Mouse (Mus musculus) liver, adult 2 months (tissue): ENCODE results near the gene Scd3. TPM values are rescaled to one million over a fixed set of nuclear protein-coding genes. Genes with fewer than 3 reads are reported as not detected.

Experiments
- DNase-seq: peaks from one replicate; pipeline ENCODE4 v3.0.0-alpha.2; 2011; ENCODE audit warnings: low read depth, low spot score; ENCODE audit errors: extremely low read depth
- H3K27ac ChIP-seq: fragments of 200-500 bp; replicated peaks from 2 replicates; pipeline ENCODE4 v1.5.1; 2012; ENCODE audit warnings: low read depth, mild to moderate bottlenecking, control low read depth, inconsistent platforms, low read length; ENCODE audit not compliant: insufficient read depth
- H3K27me3 ChIP-seq: fragments of 200-500 bp; 2 replicates; pipeline ENCODE4 v1.6.1; 2012; ENCODE audit warnings: mild to moderate bottlenecking, moderate library complexity, low read length, inconsistent platforms; ENCODE audit not compliant: control insufficient read depth, insufficient read depth
- H3K36me3 ChIP-seq: fragments of 200-500 bp; 2 replicates; pipeline ENCODE4 v1.6.1; 2012; ENCODE audit warnings: low read length, inconsistent platforms; ENCODE audit not compliant: control insufficient read depth, insufficient read depth
- H3K4me1 ChIP-seq: fragments of 200-500 bp; 2 replicates; pipeline ENCODE4 v1.6.1; 2011; ENCODE audit warnings: low read length; ENCODE audit not compliant: control insufficient read depth, insufficient read depth
- H3K4me3 ChIP-seq: fragments of 200-500 bp; 2 replicates; pipeline ENCODE4 v1.5.1; 2011; ENCODE audit warnings: low read depth, mild to moderate bottlenecking, control low read depth, low read length, moderate library complexity; ENCODE audit not compliant: insufficient read depth
- H3K79me2 ChIP-seq: fragments of 200-500 bp; 2 replicates; pipeline ENCODE4 v1.6.1; 2012; ENCODE audit warnings: inconsistent platforms, mild to moderate bottlenecking, low read length, moderate library complexity; ENCODE audit not compliant: control insufficient read depth, insufficient read depth
- H3K9ac ChIP-seq: fragments of 200-500 bp; 2 replicates; pipeline ENCODE4 v1.6.1; 2012; ENCODE audit warnings: low read depth, mild to moderate bottlenecking, control low read depth, inconsistent platforms, low read length
- CTCF ChIP-seq: fragments of 200-500 bp; IDR thresholded peaks from 2 replicates; pipeline ENCODE4 v1.5.1; 2011; ENCODE audit warnings: low read depth, low read length, control low read depth
- POLR2A ChIP-seq: fragments of 200-500 bp; IDR thresholded peaks from 2 replicates; pipeline ENCODE4 v1.6.1; 2011; ENCODE audit warnings: low read length, control low read depth; ENCODE audit not compliant: insufficient read depth; ENCODE audit errors: extremely low read depth
- WGBS: fragments of 180-500 bp; shearing (Covaris S2); methylation state at CpG from one replicate; pipeline ENCODE4 v1.1.7; 2018; 5-methylcytosine and 5-hydroxymethylcytosine counted together
- polyA plus RNA-seq: library from polyadenylated mRNA; depleted of rRNA; stranded (reverse); fragments of >200 nt; gene quantifications from 2 replicates; pipeline ENCODE4 v1.2.3, GENCODE M21; 2012
- total RNA-seq: library from RNA; depleted of rRNA; stranded (reverse); fragments of >200 nt; gene quantifications from 2 replicates; pipeline ENCODE4 v1.2.3, GENCODE M21; 2014

Scd3 gene
- total and polyA plus RNA-seq, 2 experiments: 0.02 TPM; not detected in 1

DNA sequence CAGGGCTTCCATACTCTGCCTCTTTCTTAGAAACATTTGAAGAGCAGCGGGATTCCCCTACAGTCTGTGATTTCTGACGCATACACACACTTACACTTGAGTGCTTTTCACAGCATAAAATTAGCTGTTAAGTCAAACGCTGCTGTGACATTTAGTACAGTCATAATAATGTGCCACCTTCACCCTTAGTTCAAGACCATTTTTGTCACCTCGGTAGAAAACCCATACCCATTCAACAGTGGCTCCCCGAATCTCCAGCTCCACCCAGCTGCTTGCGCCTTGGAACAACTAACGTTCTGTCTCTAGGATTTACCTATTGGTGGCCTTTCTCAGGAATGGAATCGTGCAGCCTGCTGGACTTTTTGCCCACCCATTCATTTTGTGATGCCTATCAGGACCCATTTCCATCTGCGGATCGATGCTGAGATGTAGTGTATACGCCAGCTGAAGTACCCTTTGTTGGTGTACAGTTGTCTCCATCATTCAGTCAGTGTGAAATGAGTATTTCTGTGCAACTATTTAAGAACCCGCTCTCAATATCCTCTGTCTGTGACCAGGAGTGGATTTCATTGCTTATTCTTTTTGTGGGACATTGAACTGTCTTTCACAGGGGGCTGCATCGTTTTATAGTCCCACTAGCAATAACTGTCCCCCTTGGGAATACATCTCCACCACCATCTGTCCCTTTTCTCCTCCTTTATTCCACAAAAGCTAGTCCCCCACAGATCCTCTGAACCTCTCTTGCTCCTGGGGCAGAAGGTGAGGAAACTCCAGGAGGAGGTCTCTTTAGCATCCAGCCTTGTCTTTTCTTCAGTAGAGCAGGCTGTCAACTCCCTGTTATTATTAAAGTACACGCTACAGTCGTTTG, 80.3 kb downstream of the Scd3 start:
- Histone ChIP-seq H3K36me3 (no peaks in the 10 kb centered on the region), H3K27me3 (peaks cover 13% of the 10 kb centered on the region), H3K9ac (no peak overlapping the region), H3K4me3 (no peak overlapping the region), H3K4me1 (peaks cover 2% of the 10 kb centered on the region; the same call in 1 of the 2 replicates), H3K27ac (no peak overlapping the region), H3K79me2 (no peaks in the 10 kb centered on the region)
- TF ChIP-seq CTCF (no peak), POLR2A (no peak)
- WGBS: 63% methylated on average over 15 of the region's 15 CpGs
- no peak for DNase-seq

DNA sequence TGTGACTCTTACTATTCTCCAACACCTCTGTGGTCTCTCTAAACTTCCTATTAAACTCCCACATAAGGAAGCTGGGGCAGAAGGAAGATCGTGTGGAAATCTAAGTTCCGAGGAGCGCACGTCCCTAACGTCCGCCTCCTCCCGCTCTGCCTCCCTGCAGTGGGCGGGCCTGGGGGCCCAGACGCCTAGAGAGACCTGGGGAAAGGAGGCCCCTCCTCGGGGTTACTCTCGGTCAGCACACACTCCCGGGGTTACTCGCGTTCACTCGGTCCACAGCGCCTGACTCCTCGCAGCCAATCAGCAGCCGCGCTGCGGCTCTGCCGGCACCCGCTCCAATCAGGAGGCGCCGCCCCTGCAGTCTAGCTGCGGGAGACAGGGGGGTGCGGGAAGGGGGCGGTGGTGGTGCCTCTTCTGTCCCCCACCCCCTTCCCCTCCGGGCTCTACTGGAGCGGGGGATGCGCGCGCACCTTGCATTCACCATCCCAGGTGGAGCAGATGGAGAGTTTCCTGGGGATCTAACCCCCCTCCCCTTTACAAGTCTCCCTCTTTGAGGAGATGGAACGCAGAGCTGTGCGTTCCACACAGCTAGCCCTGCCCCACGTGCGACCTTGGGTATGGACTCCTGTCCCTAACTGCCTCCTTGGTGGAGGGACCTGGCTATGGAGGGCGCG, 81.1 kb downstream of the Scd3 start:
- no peak for TF ChIP-seq POLR2A
- no peak for TF ChIP-seq CTCF
- no peaks in the 10 kb centered on the region for H3K79me2 ChIP-seq
- no peaks in the 10 kb centered on the region for H3K36me3 ChIP-seq
- H3K4me1 ChIP-seq: peaks cover 2% of the 10 kb centered on the region; the same call in 1 of the 2 replicates
- peak overlapping the region; percentile 52 for H3K9ac ChIP-seq
- H3K27ac ChIP-seq: no peak overlapping the region
- peaks cover 13% of the 10 kb centered on the region; the same call in 1 of the 2 replicates for H3K27me3 ChIP-seq
- DNase-seq: peak; percentile 30
- WGBS: 3% methylated on average over 38 of the region's 38 CpGs
- peak overlapping the region; percentile 54 for H3K4me3 ChIP-seq

DNA sequence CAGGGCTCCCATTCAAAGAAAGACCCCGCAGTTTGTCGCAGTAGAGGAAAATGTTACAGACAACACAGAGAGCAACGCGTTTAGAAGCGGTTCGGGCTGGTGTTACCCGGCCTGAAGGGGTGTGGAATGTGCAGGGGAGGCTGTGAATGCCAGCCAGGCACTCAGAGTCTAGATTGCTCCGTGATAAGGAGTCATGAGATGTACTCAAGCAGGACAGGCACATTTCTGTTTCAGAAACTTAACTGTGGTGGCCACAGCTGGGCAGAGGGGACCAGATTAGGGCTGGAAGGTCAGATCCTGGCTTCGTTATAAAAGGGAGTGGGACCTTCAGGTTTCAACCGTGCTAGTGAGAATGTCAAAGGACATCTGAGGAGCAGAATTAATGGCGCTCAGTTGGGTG, 81.7 kb downstream of the Scd3 start:
- Histone ChIP-seq H3K27me3 (peaks cover 13% of the 10 kb centered on the region; the same call in 1 of the 2 replicates), H3K79me2 (no peaks in the 10 kb centered on the region), H3K27ac (no peak overlapping the region), H3K36me3 (no peaks in the 10 kb centered on the region), H3K4me1 (peaks cover 2% of the 10 kb centered on the region; the same call in 1 of the 2 replicates), H3K4me3 (no peak overlapping the region), H3K9ac (peak overlapping the region; percentile 52; the same call in 1 of the 2 replicates)
- 8% methylated on average over 11 of the region's 11 CpGs for WGBS
- no peak for TF ChIP-seq CTCF
- no peak for TF ChIP-seq POLR2A
- DNase-seq: no peak

DNA sequence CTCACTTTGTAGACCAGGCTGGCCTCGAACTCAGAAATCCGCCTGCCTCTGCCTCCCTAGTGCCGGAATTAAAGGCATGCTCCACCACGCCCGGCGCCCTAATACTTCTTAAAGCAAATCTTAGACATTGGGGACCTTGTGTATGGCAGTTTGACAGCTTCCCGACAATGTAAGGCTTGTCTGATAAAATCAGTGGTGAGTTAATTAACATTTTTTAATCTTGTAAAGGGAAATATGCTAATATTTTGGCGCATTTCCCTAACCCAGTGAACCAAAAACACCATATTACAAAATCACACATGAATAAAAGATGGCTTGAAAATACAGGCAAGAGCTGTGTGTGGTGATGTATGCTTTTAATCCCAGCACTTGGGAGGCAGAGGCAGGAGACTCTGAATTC, 82.5 kb downstream of the Scd3 start:
- Histone ChIP-seq H3K27me3 (peaks cover 10% of the 10 kb centered on the region; the same call in 1 of the 2 replicates), H3K79me2 (no peaks in the 10 kb centered on the region), H3K27ac (no peak overlapping the region), H3K36me3 (no peaks in the 10 kb centered on the region), H3K9ac (no peak overlapping the region), H3K4me1 (peaks cover 2% of the 10 kb centered on the region; the same call in 1 of the 2 replicates), H3K4me3 (no peak overlapping the region)
- no peak for DNase-seq
- TF ChIP-seq POLR2A (no peak), CTCF (no peak)
- 96% methylated on average over 8 of the region's 8 CpGs for WGBS

DNA sequence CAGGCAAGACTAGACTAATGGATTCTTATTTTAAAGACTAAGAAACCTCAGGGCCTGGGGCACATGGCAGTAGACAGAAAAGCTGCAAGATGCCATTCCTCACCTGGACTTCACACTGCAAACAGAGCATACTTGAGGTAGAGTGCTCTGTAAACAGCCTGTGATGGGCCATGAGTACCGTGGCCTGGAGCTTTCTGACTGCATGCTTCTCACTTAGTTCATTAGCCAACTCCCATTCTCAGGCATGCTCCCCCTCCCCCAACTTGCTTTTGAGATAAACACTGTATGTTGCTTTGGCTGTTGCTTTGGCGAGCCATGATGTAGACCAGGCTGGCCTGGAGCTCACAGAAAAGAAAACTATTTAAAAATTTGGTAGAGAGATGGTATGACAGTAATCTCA, 83.0 kb downstream of the Scd3 start:
- Histone ChIP-seq H3K27me3 (peaks cover 7% of the 10 kb centered on the region; the same call in 1 of the 2 replicates), H3K27ac (no peak overlapping the region), H3K4me3 (no peak overlapping the region), H3K4me1 (no peaks in the 10 kb centered on the region), H3K9ac (no peak overlapping the region), H3K36me3 (no peaks in the 10 kb centered on the region), H3K79me2 (no peaks in the 10 kb centered on the region)
- TF ChIP-seq POLR2A: no peak
- no peak for TF ChIP-seq CTCF
- 64% methylated on average over 2 of the region's 2 CpGs for WGBS
- no peak for DNase-seq
